Mouse (Mus musculus) lung, postnatal 4 days (tissue): ENCODE measurements around the gene Ppp1r18.

Source experiments
- DNase-seq, 2 experiments: peaks; one replicate each; pipeline ENCODE4 v3.0.0; 2021

Ppp1r18 gene

DNA sequence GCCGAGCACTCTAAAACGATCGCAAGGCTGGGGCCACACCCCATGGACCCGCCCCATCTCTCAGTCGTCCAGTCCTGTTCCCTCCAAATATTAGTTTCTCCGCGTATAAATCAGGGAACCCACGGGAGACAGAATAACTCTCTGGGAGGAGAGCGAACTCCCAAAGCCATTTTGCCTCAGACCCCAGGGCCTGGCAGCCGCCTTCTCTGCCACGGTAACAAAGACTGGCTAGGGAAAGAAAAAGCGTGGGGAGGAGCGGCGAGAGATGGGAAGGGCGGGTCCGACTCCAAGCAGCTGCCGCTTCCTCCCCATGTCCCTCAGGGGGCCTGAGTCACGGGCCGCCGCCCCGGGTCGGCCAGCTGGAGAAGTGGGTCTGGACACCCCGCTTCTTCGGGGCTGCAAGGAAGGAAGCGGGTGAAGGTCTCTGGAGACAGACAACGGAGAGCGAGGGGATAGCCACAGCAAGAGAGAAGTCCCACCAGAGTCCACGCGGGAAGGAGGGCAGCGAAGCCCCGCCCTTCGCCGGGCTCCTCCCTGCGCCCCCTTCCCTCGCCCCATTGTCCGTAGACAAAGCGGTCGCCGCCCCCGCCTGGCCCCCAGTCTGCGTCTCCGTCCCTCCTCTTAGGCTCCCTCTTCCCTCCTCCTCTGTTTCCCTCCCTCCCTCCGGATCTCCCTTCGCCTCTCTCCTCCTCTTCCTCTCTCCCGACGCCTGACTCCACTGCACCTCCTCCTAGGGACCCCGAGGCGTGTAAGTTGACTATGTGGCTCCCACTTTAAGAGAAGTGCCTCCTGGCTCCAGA, at the start of gene Ppp1r18:
TSS of gene Ppp1r18 (plus strand) at position 113 of the 800 bp plus-strand sequence.
- peak; percentile 87 to 92 for DNase-seq

DNA sequence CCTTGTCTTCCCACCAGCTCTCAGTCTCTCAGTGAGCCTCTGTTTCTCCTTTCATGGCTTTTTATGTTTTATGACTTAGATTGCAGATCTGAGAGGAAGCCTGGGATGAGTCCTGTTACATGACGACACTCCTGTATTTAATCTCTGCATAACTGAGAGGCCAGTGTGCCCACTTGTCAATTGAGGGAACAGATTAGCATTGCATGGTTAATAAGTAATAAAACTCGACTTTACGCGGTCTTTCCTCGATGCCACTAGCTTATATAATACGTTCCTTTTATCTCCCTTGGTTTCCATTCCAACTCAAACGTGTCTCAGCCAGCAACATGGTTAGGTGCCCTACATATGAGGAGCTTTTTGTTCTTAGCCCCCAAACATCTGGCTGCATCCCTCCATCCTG, 49.6 kb upstream of the Ppp1r18 start:
- DNase-seq = no peak

DNA sequence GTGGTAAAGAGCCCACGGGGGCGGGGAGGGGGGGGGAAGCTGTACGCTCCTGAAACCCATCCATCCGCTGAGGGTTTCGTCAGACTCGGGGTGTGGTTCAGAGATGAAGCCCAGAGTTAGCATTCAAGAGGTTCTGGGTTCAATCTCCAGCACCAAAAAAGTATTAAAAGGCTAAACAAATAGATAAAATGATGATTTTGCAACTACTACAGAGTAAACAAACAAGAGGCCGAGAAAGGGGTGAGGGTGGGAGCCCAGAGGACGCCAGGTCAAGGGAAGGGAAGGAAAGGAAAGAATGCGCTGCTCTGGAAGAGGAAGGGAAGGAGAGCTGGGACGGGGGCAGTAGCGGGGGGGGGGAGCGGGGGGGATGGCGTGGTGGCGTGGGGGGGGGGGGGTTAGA, 48.7 kb upstream of the Ppp1r18 start:
- no peak for DNase-seq

DNA sequence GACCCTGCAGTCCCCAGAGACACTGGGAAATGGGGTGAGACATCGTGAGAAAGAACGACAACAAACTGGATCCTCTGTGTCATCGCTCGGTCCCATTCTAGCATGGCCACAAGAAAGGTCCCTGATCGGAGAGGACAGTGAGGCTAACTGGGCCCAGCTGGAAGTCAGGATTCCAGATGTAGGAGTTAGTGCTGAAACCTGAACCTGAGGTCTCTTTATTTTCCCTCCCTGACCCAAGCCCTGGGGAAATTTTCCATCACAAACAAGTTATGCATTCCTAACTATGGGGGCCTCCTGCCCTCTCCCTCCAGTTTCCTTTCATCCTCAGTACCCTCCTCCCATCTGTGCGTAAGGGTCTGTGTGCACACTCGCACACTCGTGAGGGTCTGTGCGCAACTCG, 48.2 kb upstream of the Ppp1r18 start:
- peak in 1 of 2 experiments; percentile 47 for DNase-seq

DNA sequence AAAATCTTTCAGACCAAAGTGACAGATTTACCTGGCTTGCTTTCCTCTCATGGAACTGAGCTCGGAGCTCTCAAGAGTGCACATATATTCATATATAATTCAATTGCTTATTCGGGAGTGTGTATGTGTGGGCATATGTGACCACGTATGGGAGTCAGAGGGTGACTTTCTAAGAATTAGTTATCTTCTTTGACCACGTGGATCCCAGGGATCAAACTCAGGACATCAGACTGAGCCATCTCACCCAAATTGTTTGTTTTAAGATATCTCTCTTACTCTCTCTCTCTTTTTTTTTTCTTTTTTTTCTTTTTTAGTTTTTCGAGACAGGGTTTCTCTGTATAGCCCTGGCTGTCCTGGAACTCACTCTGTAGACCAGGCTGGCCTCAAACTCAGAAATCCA, 45.3 kb upstream of the Ppp1r18 start:
- no peak for DNase-seq

- peak; percentile 94 to 95 for DNase-seq
Observed at GRCm38 (mm10) chr17:35821439-35822430, 43.7 kb upstream of the Ppp1r18 start, which contains the start of gene Ier3. Gene Ier3, plus strand, starts transcription at chr17:35821684.

DNA sequence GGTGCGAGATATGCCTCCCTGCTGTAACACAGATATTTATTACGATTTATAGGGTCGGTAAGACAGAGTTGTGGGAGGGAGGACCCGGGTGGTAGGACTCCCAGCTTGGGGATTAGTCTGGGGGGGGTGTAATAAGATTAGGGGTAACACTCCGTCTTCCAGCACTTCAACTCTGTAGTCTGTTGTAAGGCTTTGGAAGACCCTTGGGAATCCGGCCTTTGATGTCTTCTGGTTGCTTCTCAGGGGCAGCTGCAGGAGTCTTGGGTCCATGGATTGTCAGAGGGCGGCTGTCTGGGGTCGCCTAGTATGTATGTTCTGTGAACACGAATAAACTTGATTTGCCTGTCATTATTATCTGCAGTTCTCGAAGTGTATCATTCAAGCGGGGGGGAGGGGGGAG, 42.8 kb upstream of the Ppp1r18 start:
- no peak for DNase-seq

DNA sequence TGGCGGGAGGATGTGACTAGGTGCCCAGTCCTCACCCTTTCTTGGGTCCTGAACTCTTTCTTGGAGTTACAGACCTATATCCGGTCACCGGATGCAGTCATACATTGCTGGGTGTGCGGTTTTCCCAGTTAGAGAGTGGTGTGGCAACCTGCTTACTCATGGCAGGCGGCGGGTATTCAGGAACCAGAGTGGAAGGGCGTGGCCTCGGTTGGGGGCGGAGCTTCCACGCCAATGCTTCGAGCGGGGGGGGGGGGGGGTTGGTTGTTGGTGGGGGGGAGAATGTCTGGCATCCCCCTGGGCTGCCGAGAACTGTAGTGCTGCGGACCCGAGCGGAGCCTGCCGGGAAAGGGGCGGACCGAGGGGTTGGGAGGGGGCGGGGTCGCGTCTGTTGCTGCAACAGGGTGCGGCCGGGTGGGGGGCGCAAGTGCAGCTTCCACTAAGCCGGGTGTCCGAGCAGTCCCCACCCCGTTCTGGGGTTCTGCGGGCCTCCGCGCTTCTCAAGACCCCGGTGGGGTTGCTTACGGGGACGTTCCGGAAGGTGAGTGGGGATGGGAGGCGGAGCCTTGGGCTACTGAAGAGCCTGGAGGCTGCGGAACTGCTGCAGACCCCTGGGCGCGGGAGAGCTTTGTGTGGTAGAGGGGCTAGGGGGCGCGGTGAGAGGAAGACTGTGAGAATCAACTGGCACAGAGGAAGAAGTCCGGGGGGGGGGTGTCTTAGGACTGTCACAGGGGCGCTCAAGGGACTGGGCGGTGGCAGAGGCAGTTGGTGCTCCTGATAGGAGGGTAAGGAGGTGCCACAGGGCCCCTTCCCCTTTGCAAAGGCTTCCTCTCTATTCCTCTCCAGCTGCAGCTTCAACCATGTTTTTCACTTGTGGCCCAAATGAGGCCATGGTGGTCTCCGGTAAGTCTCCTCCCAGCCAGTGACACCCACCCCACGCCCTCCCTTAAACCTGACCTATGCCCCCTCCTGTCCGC, 42.1 kb upstream of the Ppp1r18 start, which contains the start of gene Flot1:
TSS of gene Flot1 (plus strand) at position 267 of the 974 bp plus-strand sequence.
- peak; percentile 92 to 94 for DNase-seq

DNA sequence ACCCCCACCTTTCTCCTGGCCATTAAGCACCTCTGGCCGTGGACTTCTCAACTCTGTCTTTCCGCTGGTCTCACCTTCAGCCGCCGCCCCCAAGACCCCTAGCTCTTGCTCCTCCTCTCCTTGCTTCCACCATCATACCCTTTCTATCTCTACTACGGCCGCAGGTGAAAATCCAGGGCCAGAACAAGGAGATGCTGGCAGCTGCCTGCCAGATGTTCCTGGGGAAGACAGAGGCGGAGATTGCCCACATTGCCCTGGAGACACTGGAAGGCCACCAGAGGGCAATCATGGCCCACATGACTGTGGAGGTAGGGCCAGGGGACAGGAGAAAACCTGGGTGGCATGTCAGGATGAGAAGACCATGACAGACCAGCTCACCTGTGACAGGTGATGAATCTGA, 41.0 kb upstream of the Ppp1r18 start:
- no peak for DNase-seq

DNA sequence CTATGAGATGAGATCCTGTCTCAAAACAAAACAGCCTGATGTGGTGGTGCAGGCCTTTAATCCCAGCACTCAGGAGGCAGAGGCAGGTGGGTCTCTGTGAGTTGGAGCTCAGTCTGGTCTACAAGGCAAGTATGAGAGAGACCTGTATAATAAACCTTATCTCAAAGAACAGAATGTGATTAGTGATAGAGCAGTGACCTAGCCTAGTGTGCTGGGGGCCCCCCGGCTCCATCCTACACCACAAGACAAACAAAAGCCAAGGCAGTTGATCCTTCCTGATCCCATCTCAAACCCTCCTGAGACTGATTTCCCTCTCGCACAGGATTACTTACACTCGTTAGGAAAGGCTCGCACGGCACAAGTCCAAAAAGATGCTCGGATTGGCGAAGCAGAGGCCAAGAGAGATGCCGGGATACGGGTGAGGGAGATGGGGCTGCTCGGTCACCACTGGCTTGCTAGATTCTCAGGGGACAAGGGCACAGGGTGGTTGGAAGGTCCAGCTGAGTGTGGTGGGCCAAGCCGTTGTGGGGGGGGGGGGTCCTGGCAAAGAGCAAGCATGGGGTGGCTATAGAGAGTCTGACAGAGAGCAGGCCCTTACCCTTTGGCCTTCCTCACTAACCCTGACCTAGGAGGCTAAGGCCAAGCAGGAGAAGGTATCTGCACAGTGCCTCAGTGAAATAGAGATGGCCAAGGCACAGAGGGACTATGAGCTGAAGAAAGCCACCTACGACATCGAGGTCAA, 40.1 kb upstream of the Ppp1r18 start:
- DNase-seq = no peak

GRCm38 (mm10) chr17:35829737-35830136, 35.7 kb upstream of the Ppp1r18 start:
- peak; percentile 91 to 92 for DNase-seq

- no peak for DNase-seq
Observed at GRCm38 (mm10) chr17:35832400-35833238, 32.8 kb upstream of the Ppp1r18 start.

DNA sequence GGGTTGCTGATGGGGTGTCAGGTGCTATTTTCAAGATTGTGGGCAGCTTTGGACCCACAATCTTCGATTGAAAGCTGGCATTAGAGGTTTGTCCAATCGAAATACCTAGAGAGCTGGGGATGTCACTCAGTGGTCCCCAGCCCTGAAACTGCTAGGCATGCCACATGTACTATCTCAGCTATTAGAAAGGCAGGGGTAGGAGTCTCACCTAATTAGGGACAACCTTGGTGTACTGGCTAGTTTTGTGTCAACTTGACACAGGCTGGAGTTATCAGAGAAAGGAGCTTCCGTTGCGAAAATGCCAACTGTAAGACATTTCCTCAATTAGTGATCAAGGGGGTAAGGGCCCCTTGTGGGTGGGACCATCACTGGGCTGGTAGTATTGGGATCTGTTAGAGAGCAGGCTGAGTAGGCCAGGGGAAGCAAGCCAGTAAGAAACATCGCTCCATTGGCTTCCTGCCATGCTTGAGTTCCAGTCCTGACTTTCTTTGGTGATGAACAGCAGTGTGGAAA, 32.1 kb upstream of the Ppp1r18 start:
- no peak for DNase-seq

GRCm38 (mm10) chr17:35833894-35834293, 31.5 kb upstream of the Ppp1r18 start:
- no peak for DNase-seq

- DNase-seq = peak in 1 of 2 experiments; percentile 40
Observed at GRCm38 (mm10) chr17:35834696-35835422, 30.5 kb upstream of the Ppp1r18 start.

GRCm38 (mm10) chr17:35835424-35836140, 29.8 kb upstream of the Ppp1r18 start:
- no peak for DNase-seq

DNA sequence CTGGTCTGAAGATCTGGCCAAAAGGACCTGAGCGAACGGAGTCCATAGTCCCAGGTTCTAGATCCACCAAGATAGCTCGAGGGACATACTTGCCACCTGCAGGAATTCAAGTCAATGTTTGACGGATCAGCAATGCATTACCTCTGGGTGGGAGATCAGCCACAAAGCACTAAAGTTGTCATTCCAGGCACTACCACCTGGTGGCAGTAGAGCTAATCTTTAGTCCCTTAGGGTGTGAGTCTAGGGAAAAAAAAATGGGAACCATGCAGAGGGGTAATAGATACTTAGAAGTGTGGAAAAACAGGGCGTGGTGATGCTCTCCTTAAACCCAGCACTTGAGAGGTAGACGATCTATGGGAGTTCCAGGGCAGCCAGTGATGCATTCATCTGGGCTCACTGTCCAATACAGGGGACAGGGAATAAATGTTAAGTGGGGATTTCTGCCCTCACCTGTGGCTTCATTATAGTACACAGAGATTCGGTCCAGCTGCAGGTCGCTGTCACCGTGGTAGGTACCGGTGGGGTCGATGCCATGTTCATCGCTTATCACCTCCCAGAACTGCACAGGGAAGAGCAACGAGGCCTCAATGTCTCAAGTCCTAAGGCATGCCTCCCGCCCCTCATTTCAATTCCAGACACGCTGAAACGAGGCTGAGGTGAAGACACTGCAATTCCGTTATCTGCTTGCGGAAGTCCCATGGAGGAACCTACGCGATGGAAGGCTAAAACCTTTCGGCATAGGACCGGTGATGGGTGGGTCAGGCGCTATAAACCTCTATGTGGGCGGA, 29.0 kb upstream of the Ppp1r18 start:
- peak; percentile 61 to 90 for DNase-seq

DNA sequence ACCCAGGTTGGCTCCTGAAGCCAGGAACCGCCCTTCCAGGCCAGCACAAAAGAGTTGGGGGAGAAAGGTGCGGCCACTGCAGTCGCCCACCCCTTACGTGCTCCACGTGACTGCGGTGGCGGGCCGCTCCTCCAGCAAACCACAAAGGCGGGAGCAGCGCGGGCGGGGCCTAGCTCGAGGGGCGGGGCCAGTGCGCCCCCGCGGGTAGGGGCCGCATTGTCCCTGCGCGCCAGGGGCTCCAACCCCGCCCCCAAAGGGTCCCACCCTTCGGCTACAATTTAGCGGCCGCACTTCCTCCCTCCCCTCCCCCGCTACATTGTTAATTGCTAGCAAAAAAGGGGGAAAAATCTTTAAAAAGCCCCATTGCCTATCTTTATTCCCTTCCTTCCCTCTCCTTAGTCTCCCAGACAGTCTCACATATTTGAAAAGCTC, 28.4 kb upstream of the Ppp1r18 start:
- DNase-seq = peak; percentile 93 to 95
